10 mouse cellular contexts compared by ENCODE assay signal in genomic region chr13:97310186-97310854, GRCm38 (mm10).
DNase-seq lines count a peak whose midpoint lies in the region; ATAC-seq and TF ChIP-seq lines count a peak whose summit lies in the region.
"Had no signal": no experiment of that assay in that cellular context is flagged by ENCODE, and none has a peak within 500 bp of the region (broad histone marks: within the 10 kb centered on the region; RNA-seq: fewer than 3 reads in every experiment).

No protein-coding gene starts in this region.

- intact Hi-C loops in gastrocnemius, adult 2 months (cut with DNase I): no loop called here

- H3K4me1 ChIP-seq in lung, embryonic 14.5 days (ENCODE audit: insufficient read depth): peaks cover 8% of the 10 kb centered on the region
- peaks cover 10% of the 10 kb centered on the region; the same call in 1 of the 2 replicates for H3K4me1 ChIP-seq in stomach, embryonic 14.5 days (ENCODE audit: control insufficient read depth, insufficient read depth, low read length)

- peak; percentile 70; the same call in 1 of the 2 replicates for ATAC-seq in lung, embryonic 14.5 days (ENCODE audit: insufficient read depth)
- peak; percentile 63; the same call in 1 of the 2 replicates for ATAC-seq in stomach, embryonic 14.5 days (ENCODE audit: insufficient number of reproducible peaks, insufficient read depth, low FRiP score, low read depth)
- no peak for ATAC-seq in erythroblast, adult 5-6 weeks (replicated peaks; ENCODE audit: low FRiP score, poor library complexity, severe bottlenecking)
- ATAC-seq: forebrain, embryonic 13.5 days had no signal

- H3K4me2 ChIP-seq in lung, embryonic 14.5 days: no peak overlapping the region; the same call in 1 of the 2 replicates
- no peak overlapping the region for H3K4me2 ChIP-seq in stomach, embryonic 14.5 days (replicated peaks; ENCODE audit: low read depth, low read length)
- H3K4me2 ChIP-seq: forebrain, embryonic 13.5 days; limb, embryonic 13.5 days had no signal

- peak; percentile 64 for DNase-seq in lung, embryonic 14.5 days
- DNase-seq in lung, postnatal 14 days: no peak
- peak; percentile 75 for DNase-seq in gastrocnemius, adult 2 months
- DNase-seq in kidney, adult 18-20 months: peak; percentile 64
- no peak for DNase-seq in layer of hippocampus, adult 2 months (ENCODE audit: low spot score in 2 of 2)
- no peak for DNase-seq in right cerebral cortex, postnatal 4 days

- no peak overlapping the region for H3K4me3 ChIP-seq in lung, embryonic 14.5 days (ENCODE audit: low read depth, low read length)
- no peak overlapping the region for H3K4me3 ChIP-seq in gastrocnemius, adult 2 months
- H3K4me3 ChIP-seq in stomach, embryonic 14.5 days (ENCODE audit: low read depth, low read length): no peak overlapping the region
- no peak overlapping the region for H3K4me3 ChIP-seq in layer of hippocampus, adult 2 months
- H3K4me3 ChIP-seq: forebrain, embryonic 13.5 days; limb, embryonic 13.5 days had no signal

- no peaks in the 10 kb centered on the region for H3K27me3 ChIP-seq in lung, embryonic 14.5 days (ENCODE audit: insufficient read depth, low read length)
- H3K27me3 ChIP-seq in stomach, embryonic 14.5 days (ENCODE audit: control insufficient read depth, insufficient read depth, low read length): no peaks in the 10 kb centered on the region
- H3K27me3 ChIP-seq: forebrain, embryonic 13.5 days had no signal

- peak overlapping the region; percentile 42 for H3K27ac ChIP-seq in lung, embryonic 14.5 days (ENCODE audit: low read depth)
- H3K27ac ChIP-seq in gastrocnemius, adult 2 months: peak overlapping the region; percentile 38; the same call in 1 of the 2 replicates
- H3K27ac ChIP-seq in stomach, embryonic 14.5 days (ENCODE audit: low read length): peak overlapping the region; percentile 63
- no peak overlapping the region for H3K27ac ChIP-seq in layer of hippocampus, adult 2 months
- H3K27ac ChIP-seq: forebrain, embryonic 13.5 days; limb, embryonic 13.5 days had no signal

- no peak overlapping the region for H3K9ac ChIP-seq in lung, embryonic 14.5 days
- no peak overlapping the region for H3K9ac ChIP-seq in stomach, embryonic 14.5 days (replicated peaks; ENCODE audit: low read depth, low read length)
- H3K9ac ChIP-seq: forebrain, embryonic 13.5 days; limb, embryonic 13.5 days had no signal

- TF ChIP-seq CTCF in lung, embryonic 14.5 days (IDR thresholded peaks at IDR 0.05; ENCODE audit: low read depth): no peak
- TF ChIP-seq CTCF in gastrocnemius, adult 2 months (IDR thresholded peaks at IDR 0.05): no peak
- TF ChIP-seq CTCF in layer of hippocampus, adult 2 months (conservative IDR thresholded peaks at IDR 0.05): no peak

- 41% methylated on average over 8 of the region's 8 CpGs for whole genome bisulfite sequencing in lung, embryonic 14.5 days
- WGBS in stomach, embryonic 14.5 days: 54% methylated on average over 8 of the region's 8 CpGs

- no peaks in the 10 kb centered on the region for H3K9me3 ChIP-seq in lung, embryonic 14.5 days (ENCODE audit: low read depth, low read length)
- H3K9me3 ChIP-seq in stomach, embryonic 14.5 days (ENCODE audit: control insufficient read depth, low read depth, low read length): no peaks in the 10 kb centered on the region
- H3K9me3 ChIP-seq: forebrain, embryonic 13.5 days; limb, embryonic 13.5 days had no signal

- H3K36me3 ChIP-seq in lung, embryonic 14.5 days (ENCODE audit: insufficient read depth): no peaks in the 10 kb centered on the region
- H3K36me3 ChIP-seq in stomach, embryonic 14.5 days (ENCODE audit: control insufficient read depth, insufficient read depth, low read length): no peaks in the 10 kb centered on the region
- H3K36me3 ChIP-seq: limb, embryonic 13.5 days had no signal

Comparison
In these comparisons a context has a peak if more than half of its experiments do, and no peak if none do; other contexts are left out.
1. DNase-seq: peak in lung, embryonic 14.5 days (single experiment), gastrocnemius, adult 2 months (single experiment) and kidney, adult 18-20 months (single experiment); none in lung, postnatal 14 days (single experiment), layer of hippocampus, adult 2 months (0 of 2) and right cerebral cortex, postnatal 4 days (single experiment).